Mouse (Mus musculus): ENCODE measurements at regions not wholly inside any gene's neighbourhood (a gene's known extent, or its start where the extent isn't known, plus 50 kb on each side); places are given as distances from the start of the nearest gene placed in this dataset.

DNA sequence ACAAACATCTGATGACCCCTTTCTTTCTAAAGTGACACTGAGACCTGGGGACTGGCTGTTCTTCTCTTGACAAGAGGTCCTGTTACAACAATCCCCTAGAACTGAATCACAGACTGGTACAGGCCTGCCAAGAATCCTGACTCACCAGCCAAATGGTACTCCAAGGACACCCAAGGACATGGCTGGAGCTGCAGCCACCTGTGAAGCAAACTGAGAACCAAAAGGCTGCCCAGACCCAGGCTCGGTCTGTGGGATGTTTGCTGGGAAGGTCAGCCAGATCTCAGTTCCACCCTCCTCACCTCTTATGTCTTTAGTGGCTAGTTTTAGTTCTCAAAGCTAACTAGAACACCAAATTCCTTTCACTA, 112.1 kb upstream of the Fmo9 start:
- Histone ChIP-seq H3K27ac (replicated peaks) (no peak overlapping the region), H3K4me3 (no peak overlapping the region), H3K4me2 (replicated peaks) (no peak overlapping the region), H3K36me3 (no peaks in the 10 kb centered on the region), H3K27me3 (peaks cover 6% of the 10 kb centered on the region; the same call in 1 of the 2 replicates), H3K4me1 (peaks cover 9% of the 10 kb centered on the region), H3K9me3 (no peaks in the 10 kb centered on the region), H3K9ac (replicated peaks) (no peak overlapping the region)
- WGBS, result 83% methylated on average over 1 of the region's 1 CpGs
- no peak for ATAC-seq (ENCODE audit: low FRiP score, low read depth)

DNA sequence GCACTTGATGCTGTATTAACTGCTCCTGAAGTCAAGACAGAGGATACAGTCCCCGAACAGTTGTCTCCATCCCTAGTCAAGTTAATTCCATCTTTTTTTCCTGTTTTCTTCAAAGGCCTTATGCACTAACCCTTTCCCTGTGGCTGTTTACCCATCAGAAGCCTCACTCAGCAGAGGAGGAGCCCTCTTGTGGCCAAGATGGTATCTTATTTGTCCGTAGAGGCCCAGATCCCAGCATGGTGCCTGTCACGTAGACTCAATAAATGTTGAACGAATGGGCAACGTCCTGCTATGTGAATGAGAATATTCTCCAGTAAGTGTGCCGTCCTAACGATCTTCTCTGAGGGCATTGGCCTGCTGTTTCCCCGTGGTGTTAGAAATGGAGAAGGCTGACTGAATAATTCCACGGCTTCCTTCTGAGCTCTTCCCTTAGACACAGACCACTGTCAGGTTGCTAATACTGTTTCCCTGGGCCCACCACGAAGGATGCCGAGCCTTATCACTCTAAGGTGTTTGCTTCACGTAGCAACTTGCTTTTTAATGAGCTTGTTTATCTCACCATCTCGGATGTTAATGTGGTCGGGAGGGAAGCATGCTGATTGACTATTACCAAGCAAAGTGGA, 113.1 kb upstream of the Fmo9 start:
- Histone ChIP-seq H3K27me3 (peaks cover 6% of the 10 kb centered on the region; the same call in 1 of the 2 replicates), H3K36me3 (no peaks in the 10 kb centered on the region), H3K4me2 (replicated peaks) (no peak overlapping the region), H3K9me3 (no peaks in the 10 kb centered on the region), H3K27ac (replicated peaks) (no peak overlapping the region), H3K4me1 (no peaks in the 10 kb centered on the region; the same call in 1 of the 2 replicates), H3K9ac (replicated peaks) (no peak overlapping the region), H3K4me3 (no peak overlapping the region)
- 60% methylated on average over 14 of the region's 14 CpGs for WGBS
- no peak for ATAC-seq (ENCODE audit: low FRiP score, low read depth)

DNA sequence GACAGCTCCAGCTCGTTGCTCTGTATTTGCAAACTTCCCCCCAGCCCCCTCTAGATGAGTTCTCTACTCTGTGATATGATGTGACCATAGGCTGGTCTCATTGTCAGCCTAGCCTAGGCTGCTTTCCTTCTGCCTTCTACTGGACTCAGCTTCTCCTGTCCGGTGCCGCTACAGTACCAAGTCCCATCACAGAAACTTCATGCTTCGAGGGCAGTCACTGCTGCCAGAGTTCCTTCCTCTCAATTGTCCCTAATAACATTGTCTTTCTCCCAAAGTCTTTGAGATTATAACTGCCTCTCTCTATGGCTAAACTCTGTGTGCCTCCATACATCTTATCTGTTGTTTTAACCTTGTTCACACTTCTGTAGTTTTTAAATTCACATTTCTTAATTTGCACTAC, 114.0 kb upstream of the Fmo9 start:
- no peak overlapping the region for H3K9ac ChIP-seq (replicated peaks)
- ATAC-seq (ENCODE audit: low FRiP score, low read depth), result no peak
- H3K27me3 ChIP-seq, result peaks cover 6% of the 10 kb centered on the region; the same call in 1 of the 2 replicates
- H3K36me3 ChIP-seq, result no peaks in the 10 kb centered on the region
- H3K27ac ChIP-seq (replicated peaks), result no peak overlapping the region
- 84% methylated on average over 4 of the region's 4 CpGs for WGBS
- H3K4me2 ChIP-seq (replicated peaks), result no peak overlapping the region
- no peaks in the 10 kb centered on the region; the same call in 1 of the 2 replicates for H3K4me1 ChIP-seq
- H3K9me3 ChIP-seq, result no peaks in the 10 kb centered on the region
- H3K4me3 ChIP-seq, result no peak overlapping the region

DNA sequence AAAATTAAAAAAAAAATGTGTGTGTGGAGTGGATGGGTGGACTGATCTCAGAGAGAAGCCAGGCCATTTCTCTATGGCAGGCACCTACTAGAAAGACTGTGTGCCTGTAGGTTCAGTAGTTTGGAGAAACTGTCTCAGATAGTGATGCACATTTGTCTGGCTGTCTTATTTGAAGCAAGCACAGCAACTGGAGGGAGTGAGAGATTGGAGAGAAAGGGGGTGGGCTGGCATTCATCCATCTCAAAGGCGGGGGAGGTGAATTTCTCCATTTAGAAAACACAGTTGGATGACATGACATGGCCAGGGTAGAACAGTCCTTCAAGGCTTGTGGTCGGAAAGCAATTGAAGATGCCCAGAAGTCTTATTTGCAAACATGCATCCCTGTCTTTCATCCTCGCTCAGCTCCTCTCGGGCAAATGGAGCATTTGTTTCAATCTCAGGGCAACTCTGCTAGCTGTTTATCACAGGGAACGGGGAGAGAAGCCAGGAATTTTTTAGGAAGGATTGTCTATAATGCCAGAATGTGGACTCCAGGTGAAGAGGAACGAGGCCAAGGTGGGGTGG, 114.8 kb upstream of the Fmo9 start:
- peaks cover 6% of the 10 kb centered on the region; the same call in 1 of the 2 replicates for H3K27me3 ChIP-seq
- no peak overlapping the region for H3K27ac ChIP-seq (replicated peaks)
- H3K9me3 ChIP-seq, result no peaks in the 10 kb centered on the region
- H3K36me3 ChIP-seq, result no peaks in the 10 kb centered on the region
- WGBS, result 70% methylated on average over 6 of the region's 6 CpGs
- no peaks in the 10 kb centered on the region; the same call in 1 of the 2 replicates for H3K4me1 ChIP-seq
- H3K9ac ChIP-seq (replicated peaks), result no peak overlapping the region
- no peak overlapping the region for H3K4me2 ChIP-seq (replicated peaks)
- no peak for ATAC-seq (ENCODE audit: low FRiP score, low read depth)
- no peak overlapping the region for H3K4me3 ChIP-seq

DNA sequence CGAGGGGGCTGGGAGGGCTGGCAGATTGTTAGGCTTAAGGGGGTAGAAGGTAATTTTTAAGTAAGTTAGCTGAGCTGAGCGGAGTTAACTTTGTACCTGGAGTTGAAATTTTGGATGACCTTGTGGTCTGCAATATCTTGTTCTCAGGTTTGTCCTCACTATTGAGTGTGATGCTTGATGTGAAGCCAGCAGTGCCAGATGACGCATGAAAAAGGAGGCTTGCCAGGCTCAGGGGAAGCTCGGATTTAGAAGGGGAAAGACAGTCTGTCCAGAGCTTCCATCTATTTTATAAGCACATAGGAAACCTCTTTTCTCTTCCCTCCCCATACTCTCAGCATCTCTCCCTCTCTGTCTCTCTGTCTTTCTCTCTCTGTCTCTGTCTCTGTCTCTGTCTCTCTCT, 115.3 kb upstream of the Fmo9 start:
- Histone ChIP-seq H3K27me3 (peaks cover 6% of the 10 kb centered on the region; the same call in 1 of the 2 replicates), H3K9me3 (no peaks in the 10 kb centered on the region), H3K4me2 (replicated peaks) (no peak overlapping the region), H3K27ac (replicated peaks) (no peak overlapping the region), H3K4me3 (no peak overlapping the region), H3K4me1 (no peaks in the 10 kb centered on the region; the same call in 1 of the 2 replicates), H3K9ac (replicated peaks) (no peak overlapping the region), H3K36me3 (no peaks in the 10 kb centered on the region)
- 82% methylated on average over 4 of the region's 4 CpGs for WGBS
- ATAC-seq (ENCODE audit: low FRiP score, low read depth), result no peak

DNA sequence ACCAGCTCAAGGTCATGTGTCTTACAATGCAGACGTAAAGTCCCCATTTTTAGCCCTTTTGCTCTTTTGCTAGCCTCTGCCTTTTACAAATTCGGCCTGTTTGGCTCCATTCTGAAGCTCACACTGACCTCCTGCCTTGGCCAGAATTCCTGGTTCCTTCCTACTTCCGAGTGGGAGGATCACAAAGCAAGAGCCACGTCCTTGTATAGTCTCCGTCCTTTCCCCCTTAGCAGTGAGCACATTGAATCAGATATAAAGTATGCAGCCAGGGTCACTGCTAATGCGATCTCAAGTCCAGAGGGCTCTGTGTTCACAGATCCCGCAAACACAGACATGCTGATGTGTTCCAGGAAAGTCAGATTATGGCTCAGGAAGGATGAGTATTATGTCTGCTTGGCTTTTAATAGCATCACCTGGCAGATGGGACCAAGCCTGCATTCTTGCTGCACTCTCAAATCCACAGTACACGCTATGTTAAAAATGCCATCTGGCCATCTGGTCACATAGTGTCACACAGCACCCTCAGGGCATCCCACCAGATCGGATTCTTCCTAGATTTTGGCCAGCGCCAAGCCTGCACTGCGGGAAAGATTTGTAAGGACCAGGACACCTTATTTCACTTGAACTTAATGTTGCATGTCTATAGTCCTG, 119.4 kb upstream of the Fmo9 start:
- no peak for ATAC-seq (ENCODE audit: low FRiP score, low read depth)
- Histone ChIP-seq H3K9ac (replicated peaks) (no peak overlapping the region), H3K4me3 (no peak overlapping the region), H3K9me3 (no peaks in the 10 kb centered on the region), H3K4me1 (no peaks in the 10 kb centered on the region; the same call in 1 of the 2 replicates), H3K4me2 (replicated peaks) (no peak overlapping the region), H3K27me3 (peaks cover 6% of the 10 kb centered on the region; the same call in 1 of the 2 replicates), H3K27ac (replicated peaks) (no peak overlapping the region), H3K36me3 (no peaks in the 10 kb centered on the region)
- WGBS, result 84% methylated on average over 11 of the region's 11 CpGs

DNA sequence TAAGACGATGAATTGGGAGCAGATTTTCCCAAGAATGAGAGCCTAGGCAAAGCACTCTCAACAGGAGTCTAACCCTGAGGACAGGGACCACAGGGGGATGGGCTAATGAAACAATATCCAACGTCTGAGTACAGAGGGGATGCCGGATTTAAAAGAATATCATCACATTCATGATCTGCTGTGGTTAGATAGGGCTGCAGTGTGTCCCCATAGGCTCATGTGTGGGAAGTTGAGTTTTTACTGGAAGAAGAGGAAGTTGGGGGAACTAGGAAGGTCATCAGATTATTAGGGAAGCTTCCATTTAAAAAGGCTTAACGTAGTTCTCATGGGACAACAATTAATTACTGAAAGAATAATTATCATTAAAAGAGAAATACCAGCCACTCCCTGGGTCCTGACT, 120.3 kb upstream of the Fmo9 start:
- Histone ChIP-seq H3K27me3 (peaks cover 3% of the 10 kb centered on the region; the same call in 1 of the 2 replicates), H3K9me3 (no peaks in the 10 kb centered on the region), H3K27ac (replicated peaks) (no peak overlapping the region), H3K4me3 (no peak overlapping the region), H3K4me2 (replicated peaks) (no peak overlapping the region), H3K9ac (replicated peaks) (no peak overlapping the region), H3K4me1 (no peaks in the 10 kb centered on the region; the same call in 1 of the 2 replicates), H3K36me3 (no peaks in the 10 kb centered on the region)
- WGBS, result 66% methylated on average over 4 of the region's 4 CpGs
- no peak for ATAC-seq (ENCODE audit: low FRiP score, low read depth)

DNA sequence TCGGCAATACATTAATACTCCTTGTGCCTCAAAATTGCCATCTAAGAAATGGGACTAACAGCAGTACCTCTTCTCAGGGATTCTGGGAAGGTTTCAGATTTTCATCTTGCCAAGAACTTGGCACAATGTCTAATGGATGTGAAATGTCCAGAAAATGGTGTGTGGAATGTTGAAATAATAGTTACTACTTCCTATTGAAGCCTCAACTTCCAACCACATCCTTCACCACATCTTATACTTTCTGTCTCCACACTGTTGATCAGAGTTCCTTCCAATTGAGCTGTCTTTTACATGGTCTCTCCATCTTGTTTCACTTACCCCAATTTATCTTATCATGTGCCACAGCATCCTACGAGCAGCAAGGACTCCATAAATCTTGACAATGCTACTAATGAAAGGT, 122.3 kb upstream of the Fmo9 start:
- 93% methylated on average over 2 of the region's 2 CpGs for WGBS

DNA sequence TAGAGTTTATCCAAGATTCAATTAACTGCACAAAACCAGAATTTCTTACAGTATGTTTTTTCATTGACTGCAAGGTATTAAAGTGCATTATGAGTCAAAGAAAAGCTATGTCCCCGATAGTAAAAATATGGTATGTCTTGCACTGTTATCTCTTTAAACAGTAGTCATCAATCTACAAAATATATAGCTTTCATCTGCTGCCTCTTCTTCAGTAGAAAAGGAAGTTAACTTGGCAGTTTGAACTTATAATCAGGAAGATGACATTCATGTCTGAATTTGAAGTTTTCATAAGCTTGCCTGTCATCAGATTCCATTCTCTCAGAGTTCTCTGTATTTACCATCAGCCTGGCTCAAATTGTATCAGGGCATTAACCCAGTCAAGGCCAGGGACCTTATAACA, 122.7 kb upstream of the Fmo9 start:
- H3K4me2 ChIP-seq (replicated peaks), result no peak overlapping the region
- H3K9me3 ChIP-seq, result no peaks in the 10 kb centered on the region
- ATAC-seq (ENCODE audit: low FRiP score, low read depth), result no peak
- WGBS, result 92% methylated on average over 1 of the region's 1 CpGs
- H3K36me3 ChIP-seq, result no peaks in the 10 kb centered on the region
- H3K4me1 ChIP-seq, result no peaks in the 10 kb centered on the region
- H3K9ac ChIP-seq (replicated peaks), result no peak overlapping the region
- H3K4me3 ChIP-seq, result no peak overlapping the region
- no peak overlapping the region for H3K27ac ChIP-seq (replicated peaks)
- no peaks in the 10 kb centered on the region for H3K27me3 ChIP-seq

More for the DNA sequence above, 122.3 kb upstream of the Fmo9 start:
- no peaks in the 10 kb centered on the region for H3K9me3 ChIP-seq
- ATAC-seq (ENCODE audit: low FRiP score, low read depth), result no peak
- no peak overlapping the region for H3K4me2 ChIP-seq (replicated peaks)
- H3K36me3 ChIP-seq, result no peaks in the 10 kb centered on the region
- no peaks in the 10 kb centered on the region for H3K27me3 ChIP-seq
- H3K4me3 ChIP-seq, result no peak overlapping the region
- H3K27ac ChIP-seq (replicated peaks), result no peak overlapping the region
- no peak overlapping the region for H3K9ac ChIP-seq (replicated peaks)
- H3K4me1 ChIP-seq, result no peaks in the 10 kb centered on the region

DNA sequence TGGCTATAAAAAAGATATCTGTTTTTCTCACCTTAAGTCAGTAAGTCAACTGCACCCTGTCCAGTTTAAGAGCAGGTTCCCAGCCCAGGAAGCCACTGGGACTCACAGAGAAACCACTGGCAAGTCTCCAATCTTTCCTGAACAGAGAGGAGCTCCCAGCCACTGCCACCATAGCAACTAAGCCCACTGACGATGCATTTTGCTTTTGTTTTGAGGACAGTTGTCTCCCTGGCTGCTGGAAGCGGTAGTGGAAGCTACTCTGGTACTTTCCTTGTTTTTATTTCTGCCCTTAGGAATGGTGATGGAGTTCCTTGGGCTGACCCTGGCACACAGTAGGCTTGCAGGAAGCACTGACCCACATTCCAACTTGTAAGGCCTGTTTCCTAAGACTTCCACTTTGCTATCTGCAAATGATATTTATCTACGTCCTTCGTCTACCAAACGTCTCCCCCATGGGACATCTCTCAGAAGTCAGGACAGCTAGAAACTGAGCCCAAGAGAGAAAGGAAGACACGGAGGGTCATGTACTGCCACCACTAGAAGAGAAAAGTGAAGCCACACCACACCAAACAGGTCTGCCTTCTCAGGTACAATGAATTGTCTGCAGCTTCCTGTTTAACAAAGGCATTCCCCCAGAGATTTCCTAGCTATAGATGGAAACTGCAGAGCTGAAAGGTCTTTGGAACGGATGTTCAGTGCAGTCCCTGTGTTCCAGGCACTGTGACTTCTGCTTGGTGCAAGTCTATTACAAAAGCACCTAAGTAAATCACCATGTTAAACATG, 125.7 kb upstream of the Fmo9 start:
- Histone ChIP-seq H3K36me3 (no peaks in the 10 kb centered on the region), H3K9me3 (no peaks in the 10 kb centered on the region), H3K27ac (replicated peaks) (no peak overlapping the region), H3K9ac (replicated peaks) (no peak overlapping the region), H3K4me1 (no peaks in the 10 kb centered on the region), H3K4me3 (no peak overlapping the region), H3K4me2 (replicated peaks) (no peak overlapping the region), H3K27me3 (no peaks in the 10 kb centered on the region)
- 68% methylated on average over 7 of the region's 7 CpGs for WGBS
- no peak for ATAC-seq (ENCODE audit: low FRiP score, low read depth)

DNA sequence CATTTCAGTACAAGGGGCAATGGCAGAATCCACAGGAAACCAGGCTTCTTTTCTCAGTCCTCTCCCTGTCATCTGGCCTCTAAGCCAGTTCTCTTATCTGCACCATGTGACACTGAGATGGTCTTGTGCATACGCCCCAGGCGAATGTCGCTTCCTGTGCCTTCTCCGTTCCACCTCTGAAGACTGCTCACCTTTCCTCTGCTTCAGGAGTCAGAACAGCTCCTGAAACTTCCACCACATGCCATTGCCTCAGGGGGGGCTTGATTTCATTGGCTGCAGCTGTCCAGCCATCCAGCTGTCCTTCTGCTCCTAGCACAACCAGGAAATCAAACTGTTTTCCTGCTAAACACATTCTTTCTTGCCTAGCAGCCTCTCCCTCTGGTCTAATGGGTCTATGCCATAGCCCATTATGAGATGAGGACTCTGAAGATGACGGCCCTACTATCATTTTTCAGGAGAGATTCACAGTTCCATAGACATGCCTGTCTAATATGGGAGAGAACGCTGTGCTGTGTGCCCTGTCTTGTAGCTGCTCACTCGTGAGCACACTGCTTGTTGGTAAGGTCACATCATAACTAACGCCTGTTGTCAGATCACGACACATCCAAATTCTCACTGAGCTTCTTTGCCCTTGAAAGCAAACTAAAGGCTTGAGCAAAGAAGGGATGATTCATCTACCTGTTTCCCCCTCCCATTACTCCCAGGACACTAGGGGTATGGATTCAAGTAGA, 129.9 kb upstream of the Fmo9 start:
- H3K9ac ChIP-seq (replicated peaks), result no peak overlapping the region
- H3K4me2 ChIP-seq (replicated peaks), result no peak overlapping the region
- no peaks in the 10 kb centered on the region for H3K36me3 ChIP-seq
- H3K27me3 ChIP-seq, result no peaks in the 10 kb centered on the region
- no peak for ATAC-seq (ENCODE audit: low FRiP score, low read depth)
- no peaks in the 10 kb centered on the region for H3K4me1 ChIP-seq
- WGBS, result 89% methylated on average over 9 of the region's 9 CpGs
- no peak overlapping the region for H3K27ac ChIP-seq (replicated peaks)
- no peaks in the 10 kb centered on the region for H3K9me3 ChIP-seq
- no peak overlapping the region for H3K4me3 ChIP-seq
